Mouse (Mus musculus) inflammation-experienced regulatory T-cells, adult 6 months (primary cell): ENCODE data around the gene Ubr3. TPM values are rescaled to one million over a fixed set of nuclear protein-coding genes. Genes with fewer than 3 reads are reported as not detected.
"Not testable (repeated sequence)": the region's sequence is repeated elsewhere in the genome, so short reads cannot be mapped to it uniquely, and the experiment has no call there.

ENCODE experiments used
- ATAC-seq: one replicate; pipeline ENCODE4 v1.8.0; 2017
- polyA plus RNA-seq, 3 experiments: library from polyadenylated mRNA; unstranded; fragments of 100-300 nt; shearing (Covaris generic); gene quantifications; one replicate each; pipeline ENCODE4 v1.2.1; 2017

Gene Ubr3
- polyA plus RNA-seq, 3 experiments from 2014 or later: 13.4 to 19.8 (median 13.7) TPM

DNA sequence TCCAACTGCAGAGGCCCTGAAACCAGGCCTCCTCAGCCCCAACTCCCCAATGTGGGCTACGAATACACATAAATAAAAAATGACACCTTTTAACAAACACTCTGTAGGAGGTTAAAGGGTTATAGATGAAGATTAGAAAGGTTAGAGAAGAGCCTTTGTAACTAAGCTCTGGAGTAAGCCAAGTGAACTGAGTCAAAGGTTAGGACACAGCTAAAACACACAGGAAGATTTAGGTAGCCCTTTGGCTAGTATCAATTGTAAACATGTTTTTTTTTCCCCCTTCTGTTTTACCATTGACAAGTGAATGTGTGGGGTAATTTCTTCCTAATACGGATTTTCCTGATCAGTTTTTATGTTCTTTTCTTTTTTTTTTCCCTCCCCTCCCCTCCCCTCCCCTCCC is 15.8 kb downstream of the Ubr3 start:
- no peak for ATAC-seq

DNA sequence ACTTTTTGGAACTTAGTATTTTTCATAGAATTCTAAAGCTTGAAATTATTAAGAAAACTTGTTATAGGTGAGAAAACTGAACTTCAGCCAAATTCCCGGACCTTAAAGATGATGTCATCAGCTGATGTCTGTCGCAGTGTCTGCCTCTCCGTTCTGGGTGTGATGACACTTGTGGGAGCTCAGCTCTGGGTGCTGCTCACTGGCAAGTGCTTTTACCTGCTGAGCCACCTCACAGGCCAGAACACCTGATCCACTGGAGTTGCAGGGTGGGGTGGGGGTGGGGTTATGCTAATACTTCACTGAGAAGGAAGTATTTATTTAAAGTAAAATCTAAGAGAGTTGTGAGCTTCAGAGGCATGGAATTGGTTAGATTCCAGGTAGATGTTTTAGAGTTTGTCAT is 20.3 kb downstream of the Ubr3 start:
- ATAC-seq: no peak

DNA sequence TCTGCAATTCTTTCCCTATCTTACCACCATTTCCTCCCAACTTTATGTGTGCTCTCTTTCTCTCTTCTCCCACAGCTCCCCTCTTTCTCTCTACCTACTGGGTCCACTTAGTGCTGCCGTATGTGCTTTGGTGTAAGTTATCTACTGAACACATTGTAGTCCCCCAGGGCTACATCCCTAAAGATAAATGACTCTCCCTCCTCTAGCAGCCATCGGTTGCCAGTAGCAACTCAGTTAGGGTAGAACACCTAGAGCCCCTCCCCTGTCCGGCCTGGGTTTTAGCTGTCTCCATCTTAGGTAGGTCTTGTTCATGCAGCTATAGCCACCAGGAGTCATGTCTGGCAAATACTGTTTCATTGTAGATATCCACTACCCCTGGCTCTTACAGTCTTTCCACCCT is 27.9 kb downstream of the Ubr3 start:
- ATAC-seq: no peak

DNA sequence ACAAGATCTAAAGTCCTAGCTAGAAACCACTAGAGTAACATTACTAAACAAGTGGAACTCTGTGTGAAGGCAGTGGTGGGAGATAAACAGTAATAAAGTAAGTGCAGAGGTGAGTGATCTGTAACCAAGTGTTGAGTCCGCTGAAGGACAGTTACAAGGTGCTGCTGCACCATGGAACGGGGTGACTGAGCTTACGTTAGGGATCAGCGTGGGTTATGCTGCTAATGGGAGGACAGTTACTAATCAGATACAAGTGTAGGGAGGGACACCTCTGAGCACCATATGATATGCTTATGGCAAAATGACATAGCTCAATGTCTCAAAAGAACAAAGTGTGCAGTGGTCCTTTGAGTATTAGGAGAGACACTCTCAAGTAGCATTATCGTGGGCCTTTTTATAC is 39.3 kb downstream of the Ubr3 start:
- no peak for ATAC-seq

DNA sequence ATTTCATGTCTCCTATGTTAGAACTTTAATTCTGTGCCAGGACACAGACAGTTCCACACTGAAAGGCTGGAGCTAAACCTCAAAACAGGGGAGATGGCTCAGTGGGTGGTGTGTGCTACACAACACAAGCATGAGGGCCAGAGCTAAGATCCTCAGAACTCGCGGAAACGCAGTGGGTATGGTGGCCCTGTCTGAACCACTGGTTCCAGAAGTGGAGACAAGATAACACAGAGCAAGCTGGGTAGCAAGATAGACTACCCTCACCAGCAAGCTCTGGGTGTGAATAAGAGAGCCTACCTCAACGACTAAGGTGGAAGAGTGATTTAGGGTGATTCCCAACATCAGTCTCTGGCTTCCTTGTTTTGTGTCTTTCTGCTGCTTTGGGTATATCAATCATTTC is 42.2 kb downstream of the Ubr3 start:
- no peak for ATAC-seq

DNA sequence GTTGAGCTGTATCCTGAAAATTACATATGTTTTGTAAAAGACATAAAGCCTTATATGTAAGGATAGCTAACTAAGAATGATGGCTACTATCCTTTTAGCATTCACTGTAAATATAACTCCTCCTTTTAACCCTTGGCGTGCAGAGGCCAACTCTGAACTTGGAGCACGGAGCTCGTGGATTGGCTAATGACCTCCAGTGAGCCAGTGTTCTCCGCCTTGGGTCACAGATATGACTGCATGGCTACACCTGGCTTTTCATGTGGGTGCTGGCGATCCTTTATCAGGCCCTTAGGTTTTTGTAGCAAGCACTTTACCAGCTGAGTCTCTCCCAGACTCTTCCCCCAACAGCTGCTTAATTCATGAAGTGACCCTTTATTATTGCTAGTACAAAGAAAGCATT is 42.6 kb downstream of the Ubr3 start:
- ATAC-seq: no peak

DNA sequence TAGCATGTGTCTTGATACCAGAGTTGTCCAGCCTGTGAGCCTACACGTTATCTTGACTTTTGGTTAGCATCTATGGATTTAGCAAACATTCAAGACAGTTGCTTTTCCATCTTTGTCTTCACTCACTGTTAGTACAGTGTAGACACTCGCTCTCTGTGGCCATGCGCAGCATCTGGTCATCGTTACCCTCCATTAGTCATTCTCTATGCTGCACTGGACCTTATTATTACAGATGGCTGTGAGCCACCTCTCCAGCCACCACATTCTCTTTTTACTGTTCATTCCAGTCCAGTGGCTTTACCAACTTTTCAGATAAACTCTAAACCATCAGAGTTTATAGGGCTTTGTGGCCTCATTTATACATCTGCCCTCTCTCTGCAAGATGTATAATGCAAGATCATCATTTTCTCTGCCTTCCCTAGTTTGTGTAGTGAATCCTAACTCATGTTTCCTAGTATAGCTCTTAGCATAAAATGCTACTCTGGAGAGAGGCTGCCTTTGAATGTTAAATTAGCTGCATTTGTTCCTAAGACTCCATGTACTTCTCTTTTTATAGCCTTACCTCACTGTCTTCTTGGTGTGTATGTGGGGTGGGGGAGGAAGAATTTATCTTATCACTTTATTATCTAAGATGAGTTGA is 44.5 kb downstream of the Ubr3 start:
- ATAC-seq: no peak

DNA sequence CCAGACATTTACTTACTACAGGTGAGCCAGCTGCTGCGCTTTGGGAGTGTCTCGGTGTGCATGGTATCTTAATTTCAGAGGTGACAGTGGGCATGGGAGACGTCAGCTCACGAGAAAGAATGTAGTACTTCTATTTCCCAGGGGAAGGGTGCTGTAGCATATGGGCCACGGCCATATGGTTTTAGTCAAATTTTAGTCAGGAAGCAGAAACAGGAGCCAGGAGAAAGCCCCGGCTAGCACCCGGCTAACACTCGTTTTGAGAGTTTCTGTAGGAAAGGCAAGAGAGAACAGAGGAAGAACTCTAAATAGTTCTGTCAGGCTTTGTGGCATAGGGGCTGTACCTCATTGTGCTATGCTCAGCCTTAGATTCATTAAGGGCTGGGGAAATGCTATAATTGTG is 55.8 kb downstream of the Ubr3 start:
- no peak for ATAC-seq

DNA sequence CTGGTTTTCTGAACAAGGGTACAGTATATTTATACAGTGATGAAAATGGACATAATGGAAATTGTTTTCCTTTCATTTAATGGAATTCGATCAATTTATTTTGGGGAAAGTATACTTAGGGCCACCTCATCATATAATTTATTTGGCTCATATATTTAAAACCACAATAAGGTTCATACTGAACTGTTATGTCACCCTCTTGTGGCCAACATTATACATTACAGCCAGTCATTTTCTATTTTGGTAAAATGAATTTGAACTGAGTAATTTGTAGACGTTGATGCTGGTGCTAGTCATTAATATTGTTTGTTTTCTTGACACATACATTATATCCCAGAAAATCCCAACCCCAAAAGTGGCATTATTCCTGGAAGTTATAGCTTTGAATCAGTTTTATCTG is 58.6 kb downstream of the Ubr3 start:
- peak; percentile 81 for ATAC-seq

DNA sequence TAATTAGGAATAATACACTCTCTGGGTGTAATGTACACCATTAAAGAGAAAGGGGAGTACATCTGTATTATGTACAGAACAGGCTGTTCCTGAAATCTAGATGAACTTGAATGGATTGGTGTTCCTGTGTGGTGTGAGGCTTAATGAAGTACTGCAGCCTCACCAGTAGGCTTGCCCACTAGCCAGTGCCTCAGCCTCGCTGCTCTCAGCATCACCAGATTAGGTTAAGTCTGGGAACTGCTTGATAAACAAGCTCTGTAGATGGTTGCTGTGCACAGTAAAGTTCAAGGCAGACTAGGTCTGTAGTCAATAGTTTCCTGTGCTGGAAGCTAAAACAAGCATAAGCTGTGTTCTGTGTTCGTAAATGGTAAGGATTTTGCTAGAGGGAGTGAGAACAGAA is 60.6 kb downstream of the Ubr3 start:
- ATAC-seq: no peak

DNA sequence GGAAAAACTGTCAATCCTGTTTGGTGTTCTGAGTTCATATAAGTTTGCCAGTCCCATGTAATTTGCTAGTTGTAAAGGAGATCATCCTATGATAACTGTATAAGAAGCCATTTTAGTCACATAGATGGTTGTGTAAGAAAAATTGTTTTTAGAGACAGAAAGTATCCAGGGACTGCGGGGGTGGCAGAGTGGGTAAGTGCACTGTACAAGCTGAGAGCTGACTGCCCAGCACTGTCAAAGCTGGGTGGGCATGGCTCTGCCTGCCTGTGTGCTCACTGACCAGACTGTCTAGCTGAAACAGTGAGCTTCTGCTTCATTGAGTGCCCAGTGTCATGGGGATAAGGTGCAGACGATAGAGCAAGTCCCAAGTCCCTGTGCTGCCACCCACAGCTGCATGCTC is 77.8 kb downstream of the Ubr3 start:
- ATAC-seq: no peak

DNA sequence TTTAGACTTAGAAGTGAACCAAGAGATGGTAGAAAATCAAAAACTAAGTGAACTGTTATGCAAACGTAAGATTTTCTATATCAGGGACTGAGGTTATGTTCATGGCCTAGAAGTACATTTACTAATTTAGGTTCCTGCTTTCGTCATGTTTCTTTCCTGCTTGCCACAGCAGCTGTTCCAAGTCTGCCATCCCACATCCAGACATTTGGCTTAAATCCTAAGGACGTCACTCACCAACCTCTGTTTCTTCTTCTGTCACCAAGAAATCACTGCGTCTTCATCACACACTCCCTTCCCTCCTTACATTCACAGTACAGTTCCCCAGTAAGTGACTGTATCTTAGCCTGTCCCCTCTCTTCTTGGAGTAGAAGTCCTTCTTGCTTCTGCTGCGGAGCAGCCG is 92.2 kb downstream of the Ubr3 start:
- no peak for ATAC-seq

DNA sequence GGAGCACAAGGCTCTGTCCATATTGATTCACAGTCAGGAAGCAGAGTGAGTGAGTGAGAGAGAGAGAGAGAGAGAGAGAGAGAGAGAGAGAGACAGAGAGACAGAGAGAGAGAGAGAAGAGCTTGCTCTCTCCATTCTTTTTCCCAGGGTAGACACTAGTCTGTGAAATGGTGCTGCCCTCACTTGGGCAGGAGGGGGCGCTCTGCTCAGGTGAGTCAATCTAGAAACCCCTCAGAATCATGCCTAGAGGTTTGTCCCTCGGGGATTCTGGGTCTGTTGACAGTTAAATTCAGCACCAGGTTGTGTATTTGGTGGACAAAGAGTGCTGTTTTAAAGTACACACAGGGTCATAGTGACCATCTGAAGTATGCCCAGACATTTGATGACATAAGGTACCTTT is 93.6 kb downstream of the Ubr3 start:
- ATAC-seq: no peak

DNA sequence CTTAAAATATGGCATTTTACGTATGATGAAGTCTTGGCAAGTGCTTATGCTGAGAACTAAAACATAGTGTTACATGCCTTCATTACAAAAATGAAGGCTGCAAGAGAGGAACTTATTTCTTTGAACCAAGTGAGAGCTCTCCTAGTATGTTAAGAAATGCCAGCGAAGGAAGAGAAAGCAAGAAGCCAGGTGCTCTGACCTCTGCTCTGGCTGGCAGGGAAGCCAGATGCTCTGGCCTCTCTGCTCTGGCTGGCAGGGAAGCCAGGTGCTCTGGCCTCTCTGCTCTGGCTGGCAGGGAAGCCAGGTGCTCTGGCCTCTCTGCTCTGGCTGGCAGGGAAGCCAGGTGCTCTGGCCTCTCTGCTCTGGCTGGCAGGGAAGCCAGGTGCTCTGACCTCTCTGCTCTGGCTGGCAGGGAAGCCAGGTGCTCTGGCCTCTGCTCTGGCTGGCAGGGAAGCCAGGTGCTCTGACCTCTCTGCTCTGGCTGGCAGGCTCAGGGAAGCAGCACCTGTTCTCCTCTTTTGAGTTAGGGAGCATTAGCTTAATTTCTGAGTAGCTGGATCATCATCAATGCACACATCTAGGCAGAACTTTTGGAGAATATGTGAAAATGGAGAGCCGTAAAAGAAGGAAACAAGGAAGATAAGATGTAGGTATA is 97.2 kb downstream of the Ubr3 start:
- ATAC-seq: not testable (repeated sequence)

DNA sequence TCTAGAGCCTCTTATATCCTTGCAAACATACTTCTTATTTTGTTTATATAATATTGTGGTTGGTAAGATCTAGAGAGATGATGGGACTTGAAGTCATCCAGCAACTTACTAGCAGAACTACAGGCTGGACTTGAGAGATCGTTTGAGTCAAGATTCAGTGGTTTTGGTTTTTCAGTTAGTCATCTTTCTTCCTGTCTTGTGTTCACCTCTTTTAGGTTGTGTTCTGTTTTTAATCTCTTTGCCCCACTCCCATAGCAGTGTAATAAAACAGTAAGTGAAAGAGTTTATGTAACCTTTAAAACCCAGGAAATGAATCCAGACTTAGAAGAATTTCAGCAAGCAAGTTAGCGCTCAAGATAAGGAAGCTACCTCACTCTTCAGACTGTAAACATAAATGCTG is 97.7 kb downstream of the Ubr3 start:
- peak; percentile 76 for ATAC-seq

DNA sequence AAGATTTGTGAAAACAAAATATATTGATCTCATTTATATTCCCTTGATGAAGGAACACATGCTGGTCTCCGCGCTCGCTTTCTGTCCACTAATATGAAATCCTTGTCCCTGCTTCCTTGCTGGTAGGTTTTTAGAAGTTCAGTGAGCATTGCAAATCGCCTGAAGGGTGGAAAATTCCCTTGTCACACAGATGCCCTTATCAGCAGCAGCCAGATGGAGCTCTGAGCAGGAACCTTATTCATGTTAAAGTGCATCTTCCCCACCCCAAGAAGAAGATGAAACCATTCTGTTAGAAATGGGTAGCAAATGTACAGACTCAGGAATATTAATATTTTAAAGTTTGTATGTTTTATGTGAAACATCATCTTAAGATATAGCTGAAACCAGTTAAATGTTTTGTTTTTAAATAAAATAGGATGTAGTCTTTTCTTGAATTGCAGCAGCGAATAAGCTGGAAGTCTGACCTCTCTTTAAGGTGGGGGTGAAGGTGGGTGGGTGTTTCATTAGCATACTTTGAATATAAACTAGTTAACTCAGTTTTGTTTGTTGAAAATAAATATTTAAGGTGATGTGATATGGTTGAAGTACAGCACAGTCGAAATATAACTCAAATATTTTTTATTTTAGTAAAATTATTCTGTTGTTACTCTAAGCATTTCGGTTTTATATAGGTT is 102.2 kb downstream of the Ubr3 start:
- ATAC-seq: no peak

DNA sequence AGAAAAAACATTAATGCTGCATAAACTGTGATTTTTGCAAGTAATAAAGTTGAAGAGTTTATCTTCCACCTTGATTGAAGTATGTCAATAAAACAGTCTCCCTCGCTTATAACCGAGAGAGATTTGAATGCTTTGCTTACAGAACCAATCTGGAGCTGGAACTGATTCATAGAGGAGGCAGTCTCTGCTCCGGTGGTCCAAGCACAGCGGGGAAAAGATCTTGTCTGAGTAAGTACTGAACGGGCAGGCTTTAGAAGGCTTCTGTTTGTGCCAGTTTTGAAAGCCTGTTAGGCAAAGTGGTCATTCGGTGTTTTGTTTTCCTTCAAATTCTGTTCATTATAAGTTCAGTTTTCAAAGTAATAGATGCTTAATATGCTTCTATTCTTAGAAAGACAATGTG is 103.3 kb downstream of the Ubr3 start:
- ATAC-seq: no peak

DNA sequence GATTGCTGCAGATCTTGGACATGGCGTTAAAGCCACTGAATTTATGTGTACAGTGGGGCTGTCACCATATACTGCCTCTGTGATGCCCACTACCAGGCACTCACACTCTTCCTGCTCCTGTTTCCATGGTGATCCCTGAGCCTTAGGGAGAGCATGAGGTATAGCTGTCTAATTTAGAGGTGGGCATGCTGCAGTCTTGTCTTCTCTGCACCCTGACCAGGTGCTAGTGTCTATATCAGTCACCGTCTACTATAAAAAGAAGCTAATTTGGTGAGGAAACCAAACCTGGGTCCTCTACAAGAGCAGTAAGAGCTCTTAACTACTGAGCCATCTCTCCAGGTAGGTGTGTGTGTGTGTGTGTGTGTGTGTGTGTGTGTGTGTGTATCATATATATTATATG is 109.4 kb downstream of the Ubr3 start:
- ATAC-seq: no peak

DNA sequence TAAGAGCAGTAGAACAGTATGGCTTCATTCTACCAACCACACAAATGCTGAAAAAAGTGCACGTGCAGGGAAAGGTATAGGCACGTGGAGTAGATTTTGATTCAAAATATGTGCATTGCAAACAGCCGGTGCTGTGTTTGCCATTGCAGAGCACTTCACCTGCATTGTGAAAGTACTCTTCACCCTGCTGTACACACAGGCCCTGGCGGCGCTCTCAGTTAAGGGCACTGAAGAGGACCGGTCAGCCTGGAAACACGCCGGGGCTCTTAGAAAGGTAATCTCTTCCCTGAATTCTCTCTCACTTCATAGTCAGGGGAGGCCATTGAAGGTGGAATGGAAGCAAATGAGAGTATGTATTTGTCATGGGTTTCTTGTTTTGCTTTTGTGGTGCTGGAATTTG is 115.9 kb downstream of the Ubr3 start:
- ATAC-seq: no peak

DNA sequence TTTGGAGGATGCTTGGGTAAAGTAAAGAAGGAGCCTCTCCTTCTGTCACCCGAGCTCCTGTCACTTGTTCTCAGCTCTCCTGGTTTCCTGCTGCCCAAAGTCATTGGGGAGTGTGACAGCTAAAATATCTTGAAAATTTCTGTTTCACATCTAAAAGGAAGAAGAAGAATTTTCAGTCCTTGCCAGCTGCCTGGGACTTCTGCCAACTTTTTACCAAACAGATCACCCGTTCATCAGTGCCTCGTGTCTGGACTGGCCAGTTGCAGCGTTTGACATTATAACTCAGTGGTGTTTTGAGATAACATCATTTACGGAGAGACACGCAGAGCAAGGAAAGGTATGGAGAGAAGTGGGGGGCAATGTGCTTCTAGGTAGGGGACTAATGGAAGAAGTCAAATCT is 121.2 kb downstream of the Ubr3 start:
- ATAC-seq: no peak

DNA sequence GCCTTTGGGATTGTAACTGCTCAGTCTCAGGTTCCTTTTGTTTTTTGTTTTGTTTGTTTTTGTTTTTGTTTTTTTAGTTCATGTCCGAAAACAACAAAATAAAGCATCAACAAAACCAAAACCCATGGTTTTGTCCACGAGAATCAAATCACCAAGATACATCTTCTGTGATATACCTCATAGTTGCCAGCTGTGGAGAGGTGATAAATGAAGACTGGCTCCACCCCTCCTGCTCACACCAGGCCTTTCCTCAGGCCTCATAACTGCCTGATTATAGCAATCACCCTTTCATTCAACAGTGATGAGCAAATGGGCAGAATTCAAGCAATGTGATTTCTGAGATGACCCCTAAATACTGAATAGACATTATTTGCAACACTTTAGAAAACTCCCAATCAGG is 127.4 kb downstream of the Ubr3 start:
- no peak for ATAC-seq

DNA sequence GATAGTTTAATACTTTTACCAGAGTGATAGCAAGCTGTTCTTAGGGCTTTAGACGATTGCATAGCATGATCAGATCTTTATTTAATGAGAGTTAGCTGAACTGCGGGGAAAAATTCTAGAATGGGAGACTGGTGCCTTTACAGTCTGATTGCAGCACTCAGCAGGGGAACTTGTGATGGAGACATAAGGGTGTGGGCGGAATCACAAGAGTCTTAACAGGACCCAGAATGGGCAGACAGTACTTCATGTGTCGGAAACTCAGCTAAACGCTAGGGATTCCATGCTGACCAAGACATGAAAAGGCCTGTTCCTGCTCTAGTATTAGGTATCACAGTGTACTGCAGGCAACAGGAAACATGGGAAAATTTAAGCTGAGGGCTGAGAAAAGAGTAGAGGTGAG is 128.7 kb downstream of the Ubr3 start:
- ATAC-seq: no peak

DNA sequence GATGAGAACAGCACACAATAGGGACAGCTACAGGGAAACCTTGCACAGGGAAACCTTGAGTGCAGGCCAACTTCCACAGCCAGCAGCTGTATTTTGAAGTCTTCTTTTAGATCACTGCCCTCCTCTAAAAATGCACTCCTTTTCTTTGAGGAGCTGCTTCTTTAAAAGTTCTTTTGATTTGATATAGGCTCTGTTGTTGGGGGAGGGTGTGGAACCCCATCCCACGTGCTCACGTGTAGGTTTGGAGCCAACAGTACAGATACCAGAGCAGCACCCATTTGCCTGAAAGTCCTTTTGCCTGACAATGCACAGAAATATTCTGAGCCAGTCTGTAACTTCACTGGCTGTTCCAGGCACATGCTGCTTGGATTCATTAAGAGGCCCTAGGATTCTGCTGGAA is 134.4 kb downstream of the Ubr3 start:
- ATAC-seq: no peak

DNA sequence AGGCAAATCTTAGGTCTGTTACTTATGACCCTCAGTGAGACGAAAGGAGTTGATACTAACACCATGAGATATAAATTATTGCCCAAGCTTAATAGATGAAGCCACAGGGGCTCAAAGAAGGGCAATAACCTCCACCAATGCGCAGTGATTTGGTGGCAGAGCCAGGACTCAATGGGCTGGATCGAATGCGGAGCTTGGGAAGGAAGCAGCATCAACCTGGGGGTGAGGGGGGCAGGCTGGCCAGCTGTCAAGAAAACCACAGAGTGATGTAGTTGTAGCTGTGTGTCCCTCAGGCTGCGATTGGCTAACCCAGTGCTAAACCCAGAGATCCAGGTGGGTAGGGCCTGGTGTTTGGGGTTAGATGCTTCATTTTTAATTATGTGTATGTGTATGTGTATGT is 137.8 kb downstream of the Ubr3 start:
- ATAC-seq: no peak

DNA sequence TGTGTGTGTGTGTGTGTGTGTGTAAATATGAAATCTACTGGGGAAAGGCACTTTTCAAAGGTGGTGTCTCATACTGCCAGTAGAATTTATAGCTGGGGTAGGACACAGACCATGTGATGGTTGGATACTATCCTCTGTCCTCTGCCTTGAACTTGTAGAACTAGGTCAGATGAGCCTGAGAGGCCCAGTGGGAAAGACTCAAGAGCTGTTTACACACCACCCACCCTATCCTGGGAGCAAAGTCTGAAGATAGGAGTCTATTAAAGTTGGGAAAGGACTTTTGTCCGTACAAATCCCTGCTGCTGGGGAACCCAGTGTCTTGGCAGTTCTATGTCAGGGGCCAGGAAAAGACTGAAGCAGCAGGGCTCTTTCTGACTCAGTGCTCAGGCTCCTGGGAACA is 138.3 kb downstream of the Ubr3 start:
- ATAC-seq: no peak
